Mouse (Mus musculus) gastrocnemius, adult 8-10 months (tissue): ENCODE data around the gene Lgals2. TPM values are rescaled to one million over a fixed set of nuclear protein-coding genes. Genes with fewer than 3 reads are reported as not detected.

ENCODE experiments used
- DNase-seq, 2 experiments: peaks; one replicate each; pipeline ENCODE4 v3.0.0; 2022; ENCODE audit warnings: low spot score in 2 of 2
- total RNA-seq, 4 experiments: library from RNA; stranded (reverse); gene quantifications; 2 replicates each; pipeline ENCODE4 v1.2.4; 2022

The Lgals2 gene
- total RNA-seq, 4 experiments from 2014 or later: not detected

DNA sequence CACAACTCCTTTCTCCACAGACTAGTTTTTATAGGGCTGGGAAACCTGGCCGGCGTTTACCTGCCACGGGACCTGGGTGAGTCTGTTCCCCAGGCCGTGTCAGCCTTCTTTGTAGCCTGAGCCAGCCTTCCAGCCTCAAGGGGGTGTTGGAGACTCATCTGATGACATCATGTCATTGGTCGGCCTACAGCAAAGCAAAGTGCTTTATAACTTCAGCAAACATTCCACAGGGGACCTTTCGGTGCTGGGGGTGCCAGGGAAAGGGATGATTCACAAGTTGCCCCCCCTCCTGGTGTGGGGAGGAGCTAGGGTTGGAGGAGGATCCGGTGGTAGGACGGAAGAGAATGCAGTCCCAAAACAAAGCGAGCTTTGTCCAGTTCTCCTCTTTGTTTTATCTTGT is 10.5 kb downstream of the Lgals2 start:
- peak; percentile 51 to 63 for DNase-seq

DNA sequence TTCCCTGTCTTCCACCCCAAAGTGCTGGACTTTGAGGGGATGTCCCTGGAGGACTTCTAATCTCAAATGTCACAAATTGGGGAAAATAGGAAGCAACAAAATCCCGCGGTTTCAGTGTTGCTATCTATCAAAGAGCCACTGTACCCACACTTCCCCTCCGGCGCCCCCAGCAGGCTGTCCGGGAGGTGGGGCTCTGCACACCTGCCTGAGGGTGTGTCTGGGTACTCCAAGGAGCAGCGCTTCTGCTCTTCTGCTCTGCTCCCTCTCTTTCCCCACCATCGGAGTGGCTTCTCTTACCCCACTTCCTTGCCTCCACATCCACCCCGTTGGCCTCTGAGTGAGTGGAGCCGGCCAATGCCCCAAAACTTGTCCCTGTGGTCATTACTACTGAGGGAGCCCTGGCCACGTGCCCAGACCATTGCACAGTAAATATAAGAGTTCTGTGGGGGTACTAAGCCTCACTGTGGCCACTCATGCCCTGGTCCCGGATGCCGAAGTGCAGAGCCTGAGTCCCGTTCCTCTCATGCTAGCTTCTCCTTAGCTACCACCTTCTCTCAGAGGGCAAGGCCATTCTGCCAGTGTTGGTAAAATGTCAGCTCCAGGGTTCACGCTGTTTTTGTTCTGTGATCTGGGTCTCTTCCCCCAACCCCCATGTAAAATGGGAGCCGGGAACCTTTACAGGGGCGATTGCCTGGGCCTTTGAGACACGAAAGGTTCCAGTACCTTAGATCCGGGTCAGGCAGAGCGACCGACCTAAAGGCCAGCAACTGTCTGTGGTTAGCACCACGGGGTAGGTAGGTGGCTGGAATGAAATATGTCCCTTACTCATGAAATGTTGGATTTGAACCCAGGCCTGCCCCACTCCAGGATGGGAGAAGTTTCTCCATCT is 11.5 kb downstream of the Lgals2 start:
- DNase-seq: no peak

DNA sequence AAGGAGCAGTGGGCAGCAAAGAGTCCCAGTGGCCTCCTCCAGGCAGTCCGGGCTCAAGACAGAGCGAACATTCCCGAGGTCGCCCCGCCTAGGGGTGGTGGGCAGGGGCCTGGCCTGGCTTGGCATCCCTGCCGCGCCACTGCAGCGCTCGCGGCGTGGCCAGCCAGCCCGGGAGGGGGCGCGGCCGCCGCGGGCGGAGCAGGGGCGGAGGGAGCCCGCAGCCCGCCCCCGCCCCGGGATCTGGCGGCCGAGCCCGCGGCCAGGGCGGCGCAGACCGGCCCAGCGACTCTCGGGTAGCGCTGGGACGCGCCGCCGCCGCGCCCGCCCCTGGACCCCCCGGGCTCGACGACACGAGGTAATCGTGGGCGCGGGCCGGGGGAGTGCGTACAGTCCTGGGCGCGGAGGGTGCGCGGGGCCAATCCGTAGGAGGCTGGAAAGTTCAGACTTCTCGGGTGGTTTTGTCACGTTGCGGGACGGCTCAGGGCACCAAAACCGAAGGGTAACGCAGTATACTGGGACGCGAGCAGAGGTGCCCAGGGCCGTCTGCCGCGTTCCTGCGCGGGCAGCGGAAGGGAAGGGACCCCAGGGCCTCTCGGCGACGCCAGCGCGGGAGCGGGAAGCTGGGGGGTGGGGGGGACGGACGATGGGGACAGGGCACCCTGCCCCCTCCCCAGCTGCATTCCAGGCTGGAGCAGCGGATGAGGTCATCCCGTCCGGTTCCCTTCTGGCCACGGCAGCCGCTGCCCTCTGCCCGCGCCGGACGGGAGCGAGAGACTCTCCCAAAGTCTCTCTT is 12.8 kb downstream of the Lgals2 start, which contains the start of gene Cdc42ep1:
TSS of gene Cdc42ep1 (plus strand) at position 254 of the 793 bp plus-strand sequence.
- peak in 1 of 2 experiments; percentile 58 for DNase-seq

GRCm38 (mm10) chr15:78841161-78841790 is 14.1 kb downstream of the Lgals2 start:
- no peak for DNase-seq

DNA sequence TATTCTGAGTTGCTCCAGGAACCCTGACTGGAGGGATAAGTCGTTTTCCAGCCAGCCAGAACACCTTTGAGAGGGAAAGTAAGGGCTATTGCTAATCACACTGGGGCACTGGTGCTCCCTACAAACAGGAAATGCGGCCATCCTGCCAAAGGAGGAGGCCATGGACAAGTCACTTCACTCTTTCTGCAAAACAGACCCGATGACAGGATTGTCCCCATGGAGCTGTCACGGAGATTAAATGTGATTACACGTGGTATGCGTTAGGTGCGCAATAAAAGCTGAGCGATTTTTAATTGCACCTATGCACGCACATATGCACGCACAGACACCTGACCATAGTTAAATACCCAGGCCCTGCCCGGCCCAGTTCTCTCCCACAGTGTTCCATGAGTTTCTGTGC is 14.6 kb downstream of the Lgals2 start:
- no peak for DNase-seq

DNA sequence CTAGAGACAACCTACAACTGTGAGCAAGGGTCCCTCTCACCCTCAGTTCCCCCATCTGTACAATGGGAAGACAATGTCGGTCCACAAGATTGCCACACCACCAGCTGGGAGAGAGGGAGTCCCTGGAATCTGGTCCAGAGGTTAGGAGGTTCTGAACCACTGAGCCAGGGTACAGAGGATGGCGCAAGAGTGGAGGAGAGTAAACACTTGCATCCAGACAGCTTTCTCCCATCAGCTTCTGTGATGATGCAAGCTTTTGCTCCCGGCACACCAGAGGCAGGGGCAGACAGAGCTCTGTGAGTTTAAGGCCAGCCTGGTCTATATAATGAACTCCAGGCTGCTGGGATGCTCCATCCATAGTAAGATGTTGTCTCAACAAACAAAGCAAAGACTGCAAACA is 15.1 kb downstream of the Lgals2 start:
- no peak for DNase-seq

GRCm38 (mm10) chr15:78839744-78840143 is 15.6 kb downstream of the Lgals2 start:
- DNase-seq: no peak

GRCm38 (mm10) chr15:78836086-78836621 is 19.2 kb downstream of the Lgals2 start:
- DNase-seq: peak in 1 of 2 experiments; percentile 41

GRCm38 (mm10) chr15:78835200-78836085 is 19.9 kb downstream of the Lgals2 start:
- DNase-seq: peak in 1 of 2 experiments; percentile 37

DNA sequence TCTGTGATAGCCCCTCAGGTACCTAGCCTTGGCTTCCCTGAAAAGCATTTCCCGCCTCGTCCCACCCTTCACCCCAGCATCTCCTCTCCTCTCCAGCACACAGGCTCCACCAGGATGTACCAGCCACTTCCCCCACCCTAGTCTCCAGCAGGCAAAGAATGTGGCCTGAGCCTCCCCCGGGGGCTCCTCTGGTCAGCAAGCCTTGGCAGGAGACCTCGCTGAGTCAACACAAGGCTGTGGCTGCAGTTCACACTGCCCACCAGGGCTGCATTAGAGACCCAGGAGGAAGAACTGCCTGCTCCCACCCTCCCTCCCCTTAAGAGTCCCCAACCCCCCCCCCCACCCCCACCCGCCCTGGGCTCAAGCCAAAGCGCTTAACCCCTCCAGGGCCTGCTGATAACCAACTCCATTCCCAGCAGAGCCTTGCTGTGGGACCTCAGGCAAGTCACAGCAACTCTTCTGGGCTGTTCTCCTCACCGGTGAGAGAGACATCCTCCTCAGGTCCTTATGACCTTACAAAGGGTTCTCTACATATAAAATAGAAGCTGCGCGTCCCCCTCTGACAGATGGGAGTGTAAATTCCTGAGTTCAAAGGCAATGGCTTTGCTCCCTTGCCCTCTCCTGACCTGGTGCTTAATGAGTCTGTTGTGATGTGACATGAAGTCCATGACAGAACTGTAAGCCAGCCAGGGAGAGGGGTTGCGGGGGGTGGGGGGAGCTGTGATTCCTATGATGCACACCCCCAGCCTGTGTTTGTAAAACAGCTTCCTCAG is 20.9 kb downstream of the Lgals2 start:
- DNase-seq: no peak

DNA sequence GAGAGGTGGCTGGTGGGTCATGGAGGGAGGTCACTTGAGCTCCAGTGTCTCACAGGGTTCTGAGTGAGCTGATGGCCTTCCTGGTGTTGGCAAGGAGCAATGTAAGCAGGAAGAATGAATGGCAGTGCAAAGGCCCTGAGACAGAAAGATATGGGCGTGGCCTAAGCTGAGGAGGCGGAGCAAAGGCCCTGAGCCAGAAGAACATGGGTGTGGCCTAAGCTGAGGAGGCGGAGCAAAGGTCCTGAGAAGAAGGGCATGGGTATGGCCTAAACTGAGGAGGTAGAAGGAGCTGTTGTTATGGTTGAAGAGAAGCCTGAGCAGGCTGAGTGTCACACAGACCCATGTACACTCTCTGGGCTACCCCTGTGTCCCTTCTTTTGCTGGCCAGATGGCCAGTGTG is 21.7 kb downstream of the Lgals2 start:
- DNase-seq: no peak

DNA sequence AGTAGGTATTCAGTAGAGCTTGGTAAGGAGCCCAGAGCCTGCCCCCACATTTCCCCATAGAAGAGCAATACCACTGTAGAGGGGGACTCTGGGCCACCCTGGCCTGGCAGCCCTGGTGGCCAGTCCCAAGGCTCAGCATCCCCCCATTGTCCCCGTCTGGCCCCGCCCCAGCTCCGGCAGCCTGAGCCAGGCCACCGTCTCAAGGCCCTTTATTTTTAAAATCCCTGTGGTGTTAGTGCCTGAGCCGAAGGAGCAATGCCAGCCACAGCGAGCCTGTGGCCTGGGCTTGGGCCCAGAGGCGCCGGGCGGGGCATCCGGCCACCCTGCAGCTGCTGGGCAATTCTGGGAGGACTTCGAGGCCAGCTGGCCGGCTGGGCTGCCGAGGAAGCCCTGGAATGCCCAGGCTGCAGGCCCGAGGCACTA is 22.6 kb downstream of the Lgals2 start:
- DNase-seq: peak; percentile 78 to 90

GRCm38 (mm10) chr15:78831720-78832657 is 23.3 kb downstream of the Lgals2 start:
- DNase-seq: no peak

DNA sequence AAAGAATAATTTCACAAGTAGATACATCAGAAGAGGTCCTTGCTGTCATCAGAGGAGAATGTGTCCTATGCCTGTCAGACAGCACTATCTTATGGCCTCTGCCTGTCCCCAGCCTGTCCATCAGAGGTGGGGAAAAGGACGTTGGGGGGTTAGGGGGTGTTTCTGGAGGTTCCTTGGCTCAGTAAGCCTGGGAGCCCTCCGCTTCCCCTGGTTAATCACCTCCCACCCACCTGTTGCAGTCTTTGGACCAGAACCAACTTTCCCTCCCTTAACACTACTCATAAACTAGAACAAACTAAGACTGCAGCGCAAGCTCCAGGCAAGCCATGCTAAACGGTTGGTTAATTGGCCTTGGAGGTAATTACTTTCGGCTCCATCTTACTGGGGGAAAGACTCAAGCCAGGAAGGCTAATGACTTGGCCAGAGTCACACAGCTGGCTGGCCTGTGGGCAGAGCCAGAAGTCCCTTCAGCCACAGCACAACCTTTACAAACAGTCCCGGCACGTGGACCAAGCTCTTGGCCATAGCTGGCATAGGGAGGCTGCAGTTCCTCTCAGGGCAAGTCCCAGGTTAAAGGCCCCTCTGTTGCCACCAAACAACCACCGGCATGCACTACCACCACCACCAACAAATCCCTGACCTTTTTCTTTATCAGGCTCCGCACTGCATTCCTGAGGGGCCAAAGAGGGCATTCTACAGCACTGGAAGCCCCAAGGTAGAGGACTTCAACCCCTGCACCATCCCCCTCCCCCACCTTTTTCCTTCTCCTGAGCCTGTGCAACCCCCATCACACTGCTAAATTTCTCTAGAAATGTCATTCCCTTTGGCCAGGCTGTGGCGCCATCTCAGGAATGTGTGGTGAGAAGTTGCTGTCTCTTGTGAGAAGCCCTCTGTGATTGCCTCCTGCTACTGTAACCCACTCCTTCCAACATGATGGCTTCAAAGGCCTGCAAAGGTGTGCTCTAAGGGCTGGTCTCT is 24.3 kb downstream of the Lgals2 start:
- no peak for DNase-seq

DNA sequence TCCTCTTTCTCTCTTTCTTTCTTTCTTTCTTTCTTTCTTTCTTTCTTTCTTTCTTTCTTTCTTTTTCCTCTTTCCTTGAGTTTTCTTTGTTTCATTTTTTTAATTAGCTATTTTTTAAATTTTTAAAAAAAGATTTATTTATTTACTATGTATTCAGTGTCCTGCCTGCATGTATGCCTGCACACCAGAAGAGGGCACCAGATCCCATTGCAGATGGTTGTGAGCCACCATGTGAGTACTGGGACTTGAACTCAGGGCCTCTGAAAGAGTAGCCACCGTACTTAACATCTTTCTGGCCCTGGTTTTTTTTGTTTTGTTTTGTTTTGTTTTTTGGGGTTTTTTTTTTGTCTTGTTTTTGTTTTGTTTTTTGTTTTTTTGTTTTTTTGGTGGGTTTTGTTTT is 25.7 kb downstream of the Lgals2 start:
- DNase-seq: no peak

DNA sequence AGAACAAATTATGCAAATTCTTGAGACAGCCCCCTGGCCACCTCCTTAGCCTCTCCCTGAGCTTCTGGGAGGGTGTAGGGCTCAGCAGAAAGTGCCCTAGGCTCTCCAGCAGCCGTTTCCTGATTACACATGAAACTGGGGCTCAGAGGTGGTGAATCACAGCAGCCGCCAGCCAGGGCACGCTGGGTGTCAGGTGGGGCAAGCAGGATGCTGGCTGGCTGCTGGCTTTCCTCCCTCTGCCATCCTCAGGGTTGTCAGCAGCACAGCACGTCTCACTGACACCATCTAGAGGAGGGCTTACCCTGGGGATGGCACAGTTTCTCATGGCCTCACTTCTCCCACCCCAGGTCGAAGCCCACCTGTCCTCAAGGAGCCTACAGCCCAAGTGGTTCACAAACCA is 27.0 kb downstream of the Lgals2 start:
- DNase-seq: no peak
